Mouse (Mus musculus) heart, adult 9 months (tissue): ENCODE measurements at regions not wholly inside any gene's neighbourhood (a gene's known extent, or its start where the extent isn't known, plus 50 kb on each side); places are given as distances from the start of the nearest gene placed in this dataset.

ENCODE experiments used
- DNase-seq, 2 experiments: peaks; one replicate each; pipeline ENCODE4 v3.0.0; 2022; ENCODE audit warnings: low spot score in 2 of 2

DNA sequence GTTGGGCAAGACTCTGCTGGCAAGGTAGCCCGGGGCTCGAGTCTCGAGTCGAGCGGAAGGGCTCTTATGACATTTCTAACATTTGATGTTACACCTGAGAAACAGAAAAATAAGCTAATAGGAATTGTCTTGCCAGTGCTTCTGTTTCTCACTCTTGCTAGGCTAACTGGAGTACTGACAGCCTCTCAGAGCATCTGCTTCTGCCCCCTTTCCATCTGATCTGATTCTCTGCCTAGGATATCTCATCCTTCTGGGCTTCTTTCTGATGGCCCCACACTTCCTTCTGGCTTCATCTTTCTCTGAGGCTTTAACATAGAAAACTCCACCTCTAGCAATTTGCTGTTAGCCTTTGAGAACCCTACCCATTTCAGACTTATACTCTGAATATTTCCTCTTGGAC lies 95.0 kb upstream of the Arhgef9 start:
- DNase-seq, result no peak

DNA sequence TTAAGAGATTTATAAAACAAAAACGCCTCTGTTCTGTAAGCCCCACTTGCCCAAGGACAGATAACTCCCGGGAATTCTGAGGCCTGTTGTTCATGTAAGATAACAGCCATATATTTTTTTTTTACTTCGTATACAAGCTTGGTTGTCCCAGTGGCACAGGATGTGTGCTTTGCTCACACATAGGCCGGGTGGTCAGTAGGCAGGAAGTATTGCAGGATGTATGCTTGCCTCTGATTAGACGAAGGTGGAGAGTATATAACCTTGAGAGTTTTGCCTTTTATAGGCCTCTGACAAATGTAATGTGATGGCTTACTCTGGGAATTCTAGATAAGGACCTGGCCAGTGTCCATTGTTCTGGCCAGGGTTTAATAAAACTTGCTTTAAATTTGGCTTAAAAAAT lies 85.4 kb upstream of the Arhgef9 start:
- DNase-seq, result no peak

DNA sequence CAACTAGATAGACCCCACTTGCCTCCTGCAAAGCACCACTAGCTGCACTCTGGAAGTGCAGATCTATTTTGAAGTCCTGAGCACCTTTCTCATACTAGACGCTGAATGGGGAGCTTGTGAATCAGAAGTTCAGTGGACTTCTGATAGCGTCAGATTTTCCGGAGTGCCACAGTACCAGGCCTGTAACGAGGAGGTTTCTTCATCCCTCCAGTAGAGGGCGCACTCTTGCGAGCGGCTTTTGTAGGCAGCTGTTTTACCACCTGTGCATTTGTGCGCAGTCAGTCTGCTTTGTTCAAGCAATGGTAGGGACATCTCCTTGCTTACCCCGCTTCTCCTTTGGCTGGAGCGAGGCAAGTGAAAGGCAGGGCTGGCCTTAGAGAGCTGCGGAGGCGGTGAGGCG lies 56.9 kb upstream of the Arhgef9 start:
- DNase-seq, result peak in 1 of 2 experiments; percentile 2
